Mouse (Mus musculus) liver, adult 2 months (tissue): ENCODE measurements at regions not wholly inside any gene's neighbourhood (a gene's known extent, or its start where the extent isn't known, plus 50 kb on each side); places are given as distances from the start of the nearest gene placed in this dataset.

ENCODE experiments used
- CTCF ChIP-seq: fragments of 200-500 bp; IDR thresholded peaks from 2 replicates; pipeline ENCODE4 v1.5.1; 2011; ENCODE audit warnings: low read depth, low read length, control low read depth
- POLR2A ChIP-seq: fragments of 200-500 bp; IDR thresholded peaks from 2 replicates; pipeline ENCODE4 v1.6.1; 2011; ENCODE audit warnings: low read length, control low read depth; ENCODE audit not compliant: insufficient read depth; ENCODE audit errors: extremely low read depth

DNA sequence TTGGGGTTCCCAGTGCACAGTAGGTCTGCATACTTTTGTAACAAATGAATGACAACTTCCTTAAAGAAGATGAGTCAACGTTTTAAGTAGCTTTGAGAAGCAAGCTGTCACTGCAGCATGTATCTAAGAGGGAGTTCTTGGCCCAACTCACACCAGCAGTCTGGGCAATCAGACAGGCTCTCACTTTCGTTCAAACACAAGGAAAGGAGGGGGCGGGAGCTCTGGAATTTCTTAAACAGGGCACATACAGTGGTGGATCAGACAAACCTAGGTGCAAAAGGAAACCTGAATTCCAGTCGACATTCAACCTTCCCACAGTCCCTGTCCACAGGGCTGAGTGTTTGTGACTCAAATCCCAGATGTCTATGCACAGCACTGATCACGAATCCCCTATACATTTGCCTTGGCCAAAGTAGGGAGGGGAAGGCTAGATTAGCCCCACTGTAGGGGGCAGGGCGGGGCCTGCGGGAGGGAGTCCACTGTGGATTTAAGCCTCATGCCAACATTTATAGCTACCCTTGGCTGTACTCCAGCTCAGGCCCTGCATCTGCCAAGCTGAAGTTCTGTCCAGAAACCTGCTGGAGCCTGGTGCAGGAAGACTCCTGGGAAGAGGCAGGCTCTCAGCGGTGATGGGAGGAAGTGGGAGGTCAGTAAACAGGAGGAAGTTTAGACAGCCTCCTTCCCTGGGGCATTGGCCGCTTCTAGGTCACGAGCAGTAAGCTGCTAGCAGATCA lies 81.5 kb upstream of the Cdyl2 start:
- TF ChIP-seq CTCF: no peak
- TF ChIP-seq POLR2A: no peak
